Mouse (Mus musculus): ENCODE measurements around the gene Adgrf2. TPM values are rescaled to one million over a fixed set of nuclear protein-coding genes. Genes with fewer than 3 reads are reported as not detected.

The Adgrf2 gene
- polyA plus RNA-seq (2014; fragmentation: Illumina TruSeq; extraction: RNeasy Lipid Tissue Mini Kit (QIAGEN cat#74804); ENCODE audit: low read depth, low replicate concordance) = 0.13 TPM

DNA sequence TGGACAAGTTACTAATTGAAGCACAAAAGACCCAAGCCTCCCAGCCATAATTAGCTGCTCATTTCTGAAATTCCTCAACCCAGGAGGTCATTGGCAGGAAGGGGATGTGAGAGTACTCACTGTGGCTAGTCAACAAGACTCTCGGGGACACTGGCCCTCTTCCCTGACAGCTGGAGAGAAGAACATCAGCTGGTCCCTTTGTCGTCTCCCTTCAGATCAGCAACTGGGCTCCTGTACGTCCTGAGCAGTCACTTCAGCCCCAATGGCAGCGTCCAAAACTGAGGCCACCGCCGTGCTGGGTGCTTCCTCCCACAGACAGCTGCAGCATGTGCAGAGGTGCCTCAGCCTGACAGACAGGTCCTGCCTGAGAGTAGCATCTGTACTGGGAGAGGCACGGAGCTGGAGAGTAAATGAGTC is at the start of gene Adgrf2:
Adgrf2 (minus strand) TSS at position 379 of the 417 bp plus-strand sequence.

GRCm38 (mm10) chr17:42692136-42692535 is 49.8 kb downstream of the Adgrf2 start, which contains the start of gene Adgrf4:
Gene Adgrf4, minus strand, starts transcription at chr17:42692284.

Other genes with a start within 250 kb of the Adgrf2 start
- gene Opn5, start 130.8 kb downstream of the Adgrf2 start, polyA plus RNA-seq (2014; fragmentation: Illumina TruSeq; extraction: RNeasy Lipid Tissue Mini Kit (QIAGEN cat#74804); ENCODE audit: low read depth, low replicate concordance) = not detected
- 0.47 TPM for gene Adgrf4, start 49.9 kb downstream of the Adgrf2 start, polyA plus RNA-seq (2014; fragmentation: Illumina TruSeq; extraction: RNeasy Lipid Tissue Mini Kit (QIAGEN cat#74804); ENCODE audit: low read depth, low replicate concordance)
- gene Cd2ap, start 134.5 kb upstream of the Adgrf2 start, polyA plus RNA-seq (2014; fragmentation: Illumina TruSeq; extraction: RNeasy Lipid Tissue Mini Kit (QIAGEN cat#74804); ENCODE audit: low read depth, low replicate concordance) = 15.8 TPM

All from heart, adult 10 weeks (tissue).